Mouse (Mus musculus): ENCODE data around the gene Maml3. TPM values are rescaled to one million over a fixed set of nuclear protein-coding genes. Genes with fewer than 3 reads are reported as not detected.
A peak's percentile ranks its signal among the peaks of the same experiment; 100 is the strongest.

Gene Maml3
- polyA plus RNA-seq, 1 experiment from 2014 or later, result 8.5 TPM

DNA sequence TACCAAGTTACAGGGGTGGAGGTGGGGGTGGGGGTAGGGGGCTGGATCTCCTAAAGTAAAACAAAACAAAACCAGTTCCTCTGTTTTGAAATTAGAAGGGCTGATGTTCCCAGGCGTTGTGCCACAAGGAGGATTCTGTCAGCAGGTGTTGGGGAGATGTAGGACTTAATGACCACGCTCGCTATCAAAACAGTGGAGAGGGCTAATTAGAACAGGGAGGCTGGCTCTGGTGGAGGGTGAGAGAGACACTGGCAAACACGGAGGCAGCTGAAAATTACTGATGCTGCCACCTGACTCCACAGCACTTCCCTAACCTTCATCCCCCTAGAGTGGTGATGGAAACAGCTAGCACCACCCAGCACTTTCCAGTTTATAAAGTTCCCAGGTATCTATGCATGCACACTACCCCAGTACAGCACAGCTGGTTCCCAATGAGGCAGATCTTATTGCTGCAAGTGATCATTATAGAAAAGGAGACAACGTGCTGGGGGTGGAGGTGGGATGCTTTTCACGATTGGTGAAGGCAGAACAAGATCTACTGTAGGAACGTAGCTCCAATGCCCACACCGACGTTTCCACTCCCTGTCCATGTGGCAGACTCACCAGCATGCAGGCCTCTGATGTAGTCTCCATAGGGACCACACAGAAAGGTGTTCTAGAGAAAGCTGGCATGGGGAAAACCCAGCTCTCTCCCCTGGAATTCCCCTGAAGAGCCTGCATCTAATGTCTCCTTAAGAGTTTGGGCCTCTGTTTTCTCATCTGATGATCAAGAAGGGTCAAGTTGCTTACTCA is 332.8 kb downstream of the Maml3 start:
- H3K9me3 ChIP-seq (ENCODE audit: control insufficient read depth, low read length), result no peaks in the 10 kb centered on the region
- WGBS, result 63% methylated on average over 9 of the region's 9 CpGs
- H3K9ac ChIP-seq (ENCODE audit: low read length), result no peak overlapping the region
- H3K36me3 ChIP-seq (ENCODE audit: control insufficient read depth, insufficient read depth, low read length), result no peaks in the 10 kb centered on the region
- H3K4me3 ChIP-seq (ENCODE audit: low read length), result no peak overlapping the region
- no peaks in the 10 kb centered on the region for H3K27me3 ChIP-seq (ENCODE audit: control insufficient read depth, insufficient read depth, low read depth, low read length)
- no peak for ATAC-seq (ENCODE audit: low read depth)
- no peaks in the 10 kb centered on the region for H3K4me1 ChIP-seq (replicated peaks; ENCODE audit: control insufficient read depth, insufficient read depth, low read length)
- H3K27ac ChIP-seq (ENCODE audit: low read length), result no peak overlapping the region
- H3K4me2 ChIP-seq (ENCODE audit: low read depth, low read length), result no peak overlapping the region

GRCm38 (mm10) chr3:51769196-51769595 is 335.7 kb downstream of the Maml3 start:
- Histone ChIP-seq H3K27ac (ENCODE audit: low read length) (no peak overlapping the region), H3K4me3 (ENCODE audit: low read length) (no peak overlapping the region), H3K4me1 (replicated peaks; ENCODE audit: control insufficient read depth, insufficient read depth, low read length) (no peaks in the 10 kb centered on the region), H3K4me2 (ENCODE audit: low read depth, low read length) (no peak overlapping the region), H3K36me3 (ENCODE audit: control insufficient read depth, insufficient read depth, low read length) (no peaks in the 10 kb centered on the region), H3K27me3 (ENCODE audit: control insufficient read depth, insufficient read depth, low read depth, low read length) (no peaks in the 10 kb centered on the region), H3K9ac (ENCODE audit: low read length) (no peak overlapping the region), H3K9me3 (ENCODE audit: control insufficient read depth, low read length) (no peaks in the 10 kb centered on the region)
- 88% methylated on average over 6 of the region's 6 CpGs for WGBS
- ATAC-seq (ENCODE audit: low read depth), result no peak

DNA sequence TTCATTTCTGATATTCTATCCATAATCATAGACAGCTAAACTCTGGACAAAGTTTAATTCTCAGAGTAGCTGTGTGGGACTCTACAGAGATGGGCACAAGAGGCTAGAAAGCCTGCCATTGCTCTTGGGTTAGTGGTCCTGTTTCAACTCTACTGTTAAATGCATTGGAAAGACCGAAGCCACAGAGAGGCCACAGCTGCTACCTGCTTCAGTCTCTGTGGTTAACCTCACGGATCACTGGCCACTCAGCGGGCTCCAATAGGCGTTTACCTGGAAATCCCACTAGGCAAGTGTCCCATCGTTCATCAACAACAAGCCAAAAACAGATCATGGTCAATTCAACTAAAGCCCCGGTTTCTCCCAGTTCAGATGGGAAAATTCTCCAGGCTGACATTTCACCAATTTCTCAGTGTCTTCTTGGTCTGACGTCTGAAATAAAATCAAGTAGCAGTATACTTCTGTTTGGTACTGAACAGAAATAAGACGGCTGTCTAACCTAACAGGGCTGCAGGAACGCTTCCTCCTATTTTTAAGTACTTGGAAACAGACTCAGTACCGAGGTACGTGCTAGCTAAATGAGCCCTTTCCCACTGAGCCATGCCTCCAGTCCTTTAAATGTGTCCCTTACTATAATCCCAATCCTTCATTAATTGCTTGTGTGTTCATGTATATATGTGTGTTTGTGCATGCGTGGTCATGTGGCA is 339.5 kb downstream of the Maml3 start:
- no peak overlapping the region for H3K9ac ChIP-seq (ENCODE audit: low read length)
- H3K4me2 ChIP-seq (ENCODE audit: low read depth, low read length), result no peak overlapping the region
- ATAC-seq (ENCODE audit: low read depth), result no peak
- no peak overlapping the region for H3K4me3 ChIP-seq (ENCODE audit: low read length)
- WGBS, result 72% methylated on average over 12 of the region's 12 CpGs
- H3K27ac ChIP-seq (ENCODE audit: low read length), result no peak overlapping the region
- H3K9me3 ChIP-seq (ENCODE audit: control insufficient read depth, low read length), result no peaks in the 10 kb centered on the region
- H3K27me3 ChIP-seq (ENCODE audit: control insufficient read depth, insufficient read depth, low read depth, low read length), result no peaks in the 10 kb centered on the region
- H3K4me1 ChIP-seq (replicated peaks; ENCODE audit: control insufficient read depth, insufficient read depth, low read length), result no peaks in the 10 kb centered on the region
- H3K36me3 ChIP-seq (ENCODE audit: control insufficient read depth, insufficient read depth, low read length), result no peaks in the 10 kb centered on the region

- H3K27ac ChIP-seq (ENCODE audit: low read length), result no peak overlapping the region
- H3K9me3 ChIP-seq (ENCODE audit: control insufficient read depth, low read length), result no peaks in the 10 kb centered on the region
- H3K36me3 ChIP-seq (ENCODE audit: control insufficient read depth, insufficient read depth, low read length), result no peaks in the 10 kb centered on the region
- 95% methylated on average over 3 of the region's 3 CpGs for WGBS
- ATAC-seq (ENCODE audit: low read depth), result no peak
- no peaks in the 10 kb centered on the region for H3K27me3 ChIP-seq (ENCODE audit: control insufficient read depth, insufficient read depth, low read depth, low read length)
- H3K9ac ChIP-seq (ENCODE audit: low read length), result no peak overlapping the region
- no peak overlapping the region for H3K4me2 ChIP-seq (ENCODE audit: low read depth, low read length)
- no peaks in the 10 kb centered on the region for H3K4me1 ChIP-seq (replicated peaks; ENCODE audit: control insufficient read depth, insufficient read depth, low read length)
- H3K4me3 ChIP-seq (ENCODE audit: low read length), result no peak overlapping the region
Measured at GRCm38 (mm10) chr3:51764175-51764574, 340.7 kb downstream of the Maml3 start.

DNA sequence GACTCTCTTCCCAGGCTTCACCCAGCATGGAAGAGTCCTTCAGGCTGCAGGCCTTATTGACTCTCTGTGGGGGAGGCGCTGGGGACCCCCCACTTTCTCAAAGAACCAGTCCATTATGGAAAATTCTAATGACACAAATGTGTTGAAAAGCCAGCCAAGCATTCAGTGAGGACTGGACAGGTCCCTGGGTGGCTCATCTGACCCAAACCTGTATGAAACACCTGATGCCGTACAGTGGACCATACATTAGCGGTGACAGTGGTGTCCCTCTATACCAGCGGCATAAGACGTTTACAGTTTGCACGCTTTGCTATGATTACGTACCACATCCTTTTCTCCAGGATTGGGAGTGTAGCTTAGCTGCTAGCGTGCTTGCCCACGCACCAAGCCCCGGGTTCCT is 342.0 kb downstream of the Maml3 start:
- no peak for ATAC-seq (ENCODE audit: low read depth)
- no peak overlapping the region for H3K9ac ChIP-seq (ENCODE audit: low read length)
- no peak overlapping the region for H3K4me3 ChIP-seq (ENCODE audit: low read length)
- no peak overlapping the region for H3K4me2 ChIP-seq (ENCODE audit: low read depth, low read length)
- no peaks in the 10 kb centered on the region for H3K4me1 ChIP-seq (replicated peaks; ENCODE audit: control insufficient read depth, insufficient read depth, low read length)
- WGBS, result 78% methylated on average over 10 of the region's 10 CpGs
- H3K27me3 ChIP-seq (ENCODE audit: control insufficient read depth, insufficient read depth, low read depth, low read length), result no peaks in the 10 kb centered on the region
- no peak overlapping the region for H3K27ac ChIP-seq (ENCODE audit: low read length)
- H3K36me3 ChIP-seq (ENCODE audit: control insufficient read depth, insufficient read depth, low read length), result no peaks in the 10 kb centered on the region
- no peaks in the 10 kb centered on the region for H3K9me3 ChIP-seq (ENCODE audit: control insufficient read depth, low read length)

DNA sequence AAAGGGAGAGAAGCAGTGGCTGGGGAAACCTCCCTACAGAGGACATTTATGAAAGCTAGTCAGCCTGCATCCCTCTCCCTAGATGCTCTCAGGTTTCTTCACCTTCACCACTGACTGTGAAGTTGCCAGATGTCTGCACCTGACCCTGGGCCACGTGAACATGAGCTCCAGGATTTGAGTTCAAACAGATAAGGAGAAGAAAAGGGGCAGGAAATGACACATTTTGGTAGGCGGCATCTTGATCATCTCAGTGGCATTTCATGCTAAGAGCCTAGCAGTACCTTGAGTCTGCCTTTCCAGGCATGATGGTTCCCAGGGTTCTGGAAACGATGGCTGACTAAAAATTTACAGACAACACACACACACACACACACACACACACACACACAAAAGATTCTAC is 345.3 kb downstream of the Maml3 start:
- 48% methylated on average over 3 of the region's 3 CpGs for WGBS
- ATAC-seq (ENCODE audit: low read depth), result no peak
- Histone ChIP-seq H3K9ac (ENCODE audit: low read length) (no peak overlapping the region), H3K4me3 (ENCODE audit: low read length) (no peak overlapping the region), H3K4me1 (replicated peaks; ENCODE audit: control insufficient read depth, insufficient read depth, low read length) (no peaks in the 10 kb centered on the region; the same call in 1 of the 2 replicates), H3K36me3 (ENCODE audit: control insufficient read depth, insufficient read depth, low read length) (no peaks in the 10 kb centered on the region), H3K27me3 (ENCODE audit: control insufficient read depth, insufficient read depth, low read depth, low read length) (no peaks in the 10 kb centered on the region), H3K27ac (ENCODE audit: low read length) (no peak overlapping the region), H3K9me3 (ENCODE audit: control insufficient read depth, low read length) (no peaks in the 10 kb centered on the region), H3K4me2 (ENCODE audit: low read depth, low read length) (no peak overlapping the region)

GRCm38 (mm10) chr3:51757032-51757431 is 347.8 kb downstream of the Maml3 start:
- no peak overlapping the region for H3K9ac ChIP-seq (ENCODE audit: low read length)
- no peak overlapping the region for H3K4me2 ChIP-seq (ENCODE audit: low read depth, low read length)
- no peaks in the 10 kb centered on the region for H3K36me3 ChIP-seq (ENCODE audit: control insufficient read depth, insufficient read depth, low read length)
- no peak overlapping the region for H3K4me3 ChIP-seq (ENCODE audit: low read length)
- H3K27ac ChIP-seq (ENCODE audit: low read length), result no peak overlapping the region
- H3K4me1 ChIP-seq (replicated peaks; ENCODE audit: control insufficient read depth, insufficient read depth, low read length), result peaks cover 2% of the 10 kb centered on the region; the same call in 1 of the 2 replicates
- H3K9me3 ChIP-seq (ENCODE audit: control insufficient read depth, low read length), result no peaks in the 10 kb centered on the region
- no peaks in the 10 kb centered on the region for H3K27me3 ChIP-seq (ENCODE audit: control insufficient read depth, insufficient read depth, low read depth, low read length)
- ATAC-seq (ENCODE audit: low read depth), result no peak
- WGBS, result 95% methylated on average over 5 of the region's 5 CpGs

DNA sequence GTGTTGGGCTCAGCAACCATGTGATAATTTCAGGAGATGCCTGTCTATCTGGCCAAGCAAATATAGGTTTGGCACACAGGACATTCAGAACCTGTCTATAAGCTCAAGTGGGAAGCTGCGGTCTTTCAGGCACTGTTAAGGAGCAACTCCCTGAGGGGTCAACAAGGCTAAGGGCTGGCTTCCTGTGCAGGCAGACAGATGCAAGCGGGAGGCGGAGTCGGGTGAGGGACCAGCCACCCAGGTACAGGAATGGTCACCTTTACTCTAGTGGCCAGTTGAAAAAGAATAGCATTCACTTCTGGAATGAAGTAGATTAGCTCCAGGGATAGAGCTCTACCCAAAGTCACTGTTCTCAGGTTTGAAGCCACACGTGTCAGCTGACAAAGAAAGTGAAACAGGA is 348.6 kb downstream of the Maml3 start:
- 62% methylated on average over 5 of the region's 5 CpGs for WGBS
- Histone ChIP-seq H3K9ac (ENCODE audit: low read length) (no peak overlapping the region), H3K27ac (ENCODE audit: low read length) (no peak overlapping the region), H3K4me1 (replicated peaks; ENCODE audit: control insufficient read depth, insufficient read depth, low read length) (peaks cover 7% of the 10 kb centered on the region), H3K9me3 (ENCODE audit: control insufficient read depth, low read length) (no peaks in the 10 kb centered on the region), H3K27me3 (ENCODE audit: control insufficient read depth, insufficient read depth, low read depth, low read length) (no peaks in the 10 kb centered on the region), H3K36me3 (ENCODE audit: control insufficient read depth, insufficient read depth, low read length) (no peaks in the 10 kb centered on the region), H3K4me2 (ENCODE audit: low read depth, low read length) (no peak overlapping the region), H3K4me3 (ENCODE audit: low read length) (no peak overlapping the region)
- ATAC-seq (ENCODE audit: low read depth), result peak; percentile 46; the same call in 1 of the 2 replicates

DNA sequence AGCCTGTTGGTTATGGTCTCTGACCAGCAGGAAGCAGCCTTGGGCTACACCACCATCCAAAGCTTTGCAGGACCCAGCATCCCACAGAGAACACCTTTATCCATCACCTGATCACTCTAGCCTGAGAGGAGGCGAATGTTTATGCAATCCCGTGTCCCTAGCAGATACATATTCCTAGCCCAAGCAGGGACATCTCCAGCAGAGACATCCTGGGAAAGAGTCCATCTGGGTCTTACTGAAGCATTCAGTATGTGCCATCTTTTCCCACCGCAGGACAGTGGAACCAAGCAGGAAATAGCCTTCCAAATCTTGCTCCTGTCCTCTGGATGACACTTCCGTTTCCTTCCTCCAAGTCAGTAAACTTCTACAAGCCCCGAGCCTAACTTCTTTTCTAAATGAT is 351.6 kb downstream of the Maml3 start:
- Histone ChIP-seq H3K27me3 (ENCODE audit: control insufficient read depth, insufficient read depth, low read depth, low read length) (no peaks in the 10 kb centered on the region), H3K36me3 (ENCODE audit: control insufficient read depth, insufficient read depth, low read length) (no peaks in the 10 kb centered on the region), H3K9ac (ENCODE audit: low read length) (no peak overlapping the region), H3K4me1 (replicated peaks; ENCODE audit: control insufficient read depth, insufficient read depth, low read length) (peaks cover 36% of the 10 kb centered on the region), H3K27ac (ENCODE audit: low read length) (no peak overlapping the region), H3K4me2 (ENCODE audit: low read depth, low read length) (no peak overlapping the region), H3K4me3 (ENCODE audit: low read length) (no peak overlapping the region), H3K9me3 (ENCODE audit: control insufficient read depth, low read length) (no peaks in the 10 kb centered on the region)
- WGBS, result 52% methylated on average over 5 of the region's 5 CpGs
- no peak for ATAC-seq (ENCODE audit: low read depth)

Data from lung, embryonic 16.5 days (tissue).